Mouse (Mus musculus) cerebellum, adult 11-12 months (tissue): ENCODE measurements at regions not wholly inside any gene's neighbourhood (a gene's known extent, or its start where the extent isn't known, plus 50 kb on each side); places are given as distances from the start of the nearest gene placed in this dataset.

Source experiments
- DNase-seq: peaks from one replicate; pipeline ENCODE4 v3.0.0; 2022

GRCm38 (mm10) chr1:71897464-71898051 lies 244.6 kb upstream of the Fn1 start:
- no peak for DNase-seq

- no peak for DNase-seq
Observed at GRCm38 (mm10) chr1:71896141-71896725, 243.2 kb upstream of the Fn1 start.

GRCm38 (mm10) chr1:71893636-71894035 lies 240.6 kb upstream of the Fn1 start:
- DNase-seq: no peak

GRCm38 (mm10) chr1:71887809-71888208 lies 234.8 kb upstream of the Fn1 start:
- DNase-seq: no peak

GRCm38 (mm10) chr1:71886903-71887302 lies 233.9 kb upstream of the Fn1 start:
- DNase-seq: no peak

GRCm38 (mm10) chr1:71886233-71886632 lies 233.2 kb upstream of the Fn1 start:
- DNase-seq: no peak

- DNase-seq: no peak
Observed at GRCm38 (mm10) chr1:71881851-71882250, 228.9 kb upstream of the Fn1 start.

- DNase-seq: no peak
Observed at GRCm38 (mm10) chr1:71881191-71881590, 228.2 kb upstream of the Fn1 start.

GRCm38 (mm10) chr1:71880480-71880879 lies 227.5 kb upstream of the Fn1 start:
- DNase-seq: no peak

GRCm38 (mm10) chr1:71876712-71877401 lies 223.9 kb upstream of the Fn1 start:
- no peak for DNase-seq

GRCm38 (mm10) chr1:71874037-71874436 lies 221.0 kb upstream of the Fn1 start:
- no peak for DNase-seq

- DNase-seq: no peak
Observed at GRCm38 (mm10) chr1:71865670-71866069, 212.7 kb upstream of the Fn1 start.

GRCm38 (mm10) chr1:71864749-71865148 lies 211.7 kb upstream of the Fn1 start:
- no peak for DNase-seq

GRCm38 (mm10) chr1:71853212-71853611 lies 200.2 kb upstream of the Fn1 start:
- DNase-seq: no peak

GRCm38 (mm10) chr1:71851268-71851667 lies 198.3 kb upstream of the Fn1 start:
- DNase-seq: no peak

- no peak for DNase-seq
Observed at GRCm38 (mm10) chr1:71848656-71849055, 195.7 kb upstream of the Fn1 start.

GRCm38 (mm10) chr1:71844938-71845685 lies 192.1 kb upstream of the Fn1 start:
- DNase-seq: no peak

- no peak for DNase-seq
Observed at GRCm38 (mm10) chr1:71837764-71838163, 184.8 kb upstream of the Fn1 start.

- no peak for DNase-seq
Observed at GRCm38 (mm10) chr1:71837039-71837648, 184.1 kb upstream of the Fn1 start.

- no peak for DNase-seq
Observed at GRCm38 (mm10) chr1:71830379-71830778, 177.4 kb upstream of the Fn1 start.

- no peak for DNase-seq
Observed at GRCm38 (mm10) chr1:71824410-71824809, 171.4 kb upstream of the Fn1 start.

GRCm38 (mm10) chr1:71822123-71822522 lies 169.1 kb upstream of the Fn1 start:
- DNase-seq: no peak

GRCm38 (mm10) chr1:71821099-71821498 lies 168.1 kb upstream of the Fn1 start:
- no peak for DNase-seq
